Mouse (Mus musculus): ENCODE measurements around the gene Spib. TPM values are rescaled to one million over a fixed set of nuclear protein-coding genes. Genes with fewer than 3 reads are reported as not detected.
A peak's percentile ranks its signal among the peaks of the same experiment; 100 is the strongest.

The Spib gene
- polyA plus RNA-seq, 1 experiment, result 0.08 TPM

DNA sequence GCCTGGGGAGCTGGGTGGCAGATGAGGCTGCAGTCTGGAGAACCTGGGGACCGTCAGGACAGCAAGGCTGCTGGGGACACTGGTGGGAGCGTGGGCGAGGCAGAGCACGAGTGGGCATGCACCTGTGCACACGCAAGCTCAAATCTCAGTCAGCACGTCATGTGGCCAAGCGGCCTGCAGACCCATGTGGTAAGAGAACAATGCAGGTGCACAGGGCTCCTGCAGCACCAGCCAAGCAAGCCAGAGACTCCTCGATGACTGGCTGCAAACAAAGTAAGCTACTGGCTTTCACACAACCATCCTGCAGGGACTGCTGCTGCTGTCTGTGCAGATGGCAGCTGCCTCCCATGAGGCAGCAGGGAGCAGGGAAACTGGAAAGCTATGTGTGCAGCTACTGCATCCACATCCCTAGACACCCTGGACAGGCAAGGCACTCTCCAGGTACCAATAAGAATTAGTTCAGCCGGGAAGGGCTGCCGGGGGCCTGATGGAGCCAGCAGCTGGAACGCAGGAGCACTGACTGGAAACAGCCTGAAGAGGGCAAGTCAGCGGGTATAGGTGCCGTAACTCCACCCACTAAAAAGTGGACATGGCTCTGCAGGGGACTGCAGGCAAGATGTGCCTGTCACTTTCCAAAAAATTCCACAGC, 44.8 kb downstream of the Spib start:
- no peak for TF ChIP-seq TAL1 (IDR thresholded peaks at IDR 0.05; ENCODE audit: low read length)
- TF ChIP-seq GATA1 (IDR thresholded peaks at IDR 0.05; ENCODE audit: low read length), result no peak
- Histone ChIP-seq H3K9me3 (ENCODE audit: control insufficient read depth, low read length) (peaks cover 6% of the 10 kb centered on the region), H3K4me3 (replicated peaks) (no peak overlapping the region), H3K27me3 (ENCODE audit: control insufficient read depth) (peaks cover 3% of the 10 kb centered on the region), H3K36me3 (ENCODE audit: control insufficient read depth) (peaks cover 74% of the 10 kb centered on the region), H3K4me1 (ENCODE audit: control insufficient read depth) (peaks cover 56% of the 10 kb centered on the region)

DNA sequence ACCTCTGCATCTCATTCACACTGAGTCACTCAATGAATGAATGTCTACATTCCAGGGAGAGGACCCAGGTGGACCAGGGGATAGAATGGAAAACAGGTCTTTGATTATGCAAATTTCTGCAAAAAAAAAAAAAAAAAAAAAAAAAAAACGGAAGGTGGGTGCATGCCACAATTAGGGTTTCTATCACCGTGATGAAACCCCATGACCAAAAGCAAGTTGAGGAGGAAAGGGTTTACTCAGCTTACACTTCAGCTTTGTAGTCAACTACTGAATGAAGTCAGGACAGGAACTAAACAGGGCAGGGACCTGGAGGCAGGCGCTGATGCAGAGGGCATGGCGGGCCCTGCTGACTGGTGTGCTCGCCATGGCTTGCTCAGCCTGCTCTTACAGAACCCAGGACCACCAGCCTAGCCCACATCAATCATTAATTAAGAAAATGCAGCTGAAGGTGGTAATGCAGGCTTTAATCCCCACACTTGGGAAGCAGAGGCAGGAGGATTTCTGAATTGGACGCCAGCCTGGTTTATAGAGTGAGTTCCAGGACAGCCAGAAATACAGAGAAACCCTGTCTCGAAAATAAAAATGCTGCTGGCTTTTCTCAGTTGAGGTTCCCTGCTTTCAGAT, 46.2 kb downstream of the Spib start:
- H3K36me3 ChIP-seq (ENCODE audit: control insufficient read depth), result peaks cover 60% of the 10 kb centered on the region
- H3K4me1 ChIP-seq (ENCODE audit: control insufficient read depth), result peaks cover 64% of the 10 kb centered on the region
- H3K4me3 ChIP-seq (replicated peaks), result no peak overlapping the region
- peaks cover 13% of the 10 kb centered on the region for H3K27me3 ChIP-seq (ENCODE audit: control insufficient read depth)
- H3K9me3 ChIP-seq (ENCODE audit: control insufficient read depth, low read length), result peaks cover 6% of the 10 kb centered on the region
- no peak for TF ChIP-seq GATA1 (IDR thresholded peaks at IDR 0.05; ENCODE audit: low read length)
- no peak for TF ChIP-seq TAL1 (IDR thresholded peaks at IDR 0.05; ENCODE audit: low read length)

GRCm38 (mm10) chr7:44484841-44485571, 46.9 kb downstream of the Spib start:
- Histone ChIP-seq H3K4me1 (ENCODE audit: control insufficient read depth) (peaks cover 68% of the 10 kb centered on the region), H3K27me3 (ENCODE audit: control insufficient read depth) (peaks cover 20% of the 10 kb centered on the region), H3K4me3 (replicated peaks) (peak overlapping the region; percentile 12), H3K9me3 (ENCODE audit: control insufficient read depth, low read length) (peaks cover 6% of the 10 kb centered on the region), H3K36me3 (ENCODE audit: control insufficient read depth) (peaks cover 53% of the 10 kb centered on the region)
- TF ChIP-seq GATA1 (IDR thresholded peaks at IDR 0.05; ENCODE audit: low read length), result no peak
- TF ChIP-seq TAL1 (IDR thresholded peaks at IDR 0.05; ENCODE audit: low read length), result no peak

DNA sequence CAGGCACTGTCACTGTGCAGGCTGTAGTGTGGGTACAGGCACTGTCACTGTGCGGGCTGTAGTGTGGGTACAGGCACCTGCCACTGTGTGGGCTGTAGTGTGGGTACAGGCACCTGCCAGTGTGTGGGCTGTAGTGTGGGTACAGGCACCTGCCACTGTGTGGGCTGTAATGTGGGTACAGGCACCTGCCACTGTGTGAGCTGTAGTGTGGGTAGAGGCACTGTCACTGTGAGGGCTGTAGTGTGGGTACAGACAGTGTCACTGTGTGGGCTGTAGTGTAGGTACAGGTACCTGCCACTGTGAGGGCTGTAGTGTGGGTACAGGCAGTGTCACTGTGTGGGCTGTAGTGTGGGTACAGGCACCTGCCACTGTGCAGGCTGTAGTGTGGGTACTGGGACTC, 47.8 kb downstream of the Spib start:
- no peak for TF ChIP-seq GATA1 (IDR thresholded peaks at IDR 0.05; ENCODE audit: low read length)
- TF ChIP-seq TAL1 (IDR thresholded peaks at IDR 0.05; ENCODE audit: low read length), result no peak

DNA sequence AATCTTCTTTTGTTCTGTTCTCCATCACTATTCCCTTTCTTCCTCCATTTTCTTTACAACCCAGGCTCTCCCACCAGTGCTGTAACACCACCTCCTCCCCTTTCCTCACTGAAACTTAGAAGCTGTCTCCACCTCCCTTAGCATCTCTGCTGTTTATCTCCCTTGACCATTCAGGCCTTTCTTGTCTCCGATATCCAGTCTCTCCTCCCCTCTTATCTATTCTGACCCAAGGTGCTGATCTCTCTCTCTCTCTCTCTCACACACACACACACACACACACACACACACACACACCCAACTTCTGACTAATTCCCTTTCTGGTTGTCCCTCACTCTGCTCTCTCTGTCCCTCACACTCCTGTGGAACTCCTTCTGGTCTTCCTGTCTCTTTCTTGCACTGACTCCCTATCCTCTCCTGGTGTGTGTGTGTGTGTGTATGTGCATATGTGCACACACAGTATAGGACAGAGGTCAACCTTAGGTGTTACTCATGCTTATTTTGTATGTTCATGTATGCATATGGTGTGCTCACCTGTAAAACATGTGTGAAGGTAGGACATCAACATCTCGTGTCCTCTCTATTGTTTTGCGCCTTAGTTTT, 48.9 kb downstream of the Spib start:
- H3K4me1 ChIP-seq (ENCODE audit: control insufficient read depth), result peaks cover 80% of the 10 kb centered on the region
- peaks cover 6% of the 10 kb centered on the region for H3K9me3 ChIP-seq (ENCODE audit: control insufficient read depth, low read length)
- peak overlapping the region; percentile 48 for H3K4me3 ChIP-seq (replicated peaks)
- H3K36me3 ChIP-seq (ENCODE audit: control insufficient read depth), result peaks cover 34% of the 10 kb centered on the region
- peaks cover 40% of the 10 kb centered on the region for H3K27me3 ChIP-seq (ENCODE audit: control insufficient read depth)
- TF ChIP-seq TAL1 (IDR thresholded peaks at IDR 0.05; ENCODE audit: low read length) (peak; percentile 63; the same call in 2 of the 3 replicates), GATA1 (IDR thresholded peaks at IDR 0.05; ENCODE audit: low read length) (peak; percentile 74)

More for the DNA sequence above, 47.8 kb downstream of the Spib start:
- H3K9me3 ChIP-seq (ENCODE audit: control insufficient read depth, low read length), result peaks cover 6% of the 10 kb centered on the region
- H3K4me3 ChIP-seq (replicated peaks), result peak overlapping the region; percentile 28
- peaks cover 77% of the 10 kb centered on the region for H3K4me1 ChIP-seq (ENCODE audit: control insufficient read depth)
- peaks cover 29% of the 10 kb centered on the region for H3K27me3 ChIP-seq (ENCODE audit: control insufficient read depth)
- peaks cover 45% of the 10 kb centered on the region for H3K36me3 ChIP-seq (ENCODE audit: control insufficient read depth)

Other genes starting within 250 kb of the Spib start
- 0.01 TPM in 1 of 2 replicates, not detected in the other for gene Clec11a, start 225.2 kb downstream of the Spib start, polyA plus RNA-seq (2012)
- gene Shank1, start 221.8 kb downstream of the Spib start, polyA plus RNA-seq (2012), result 0.01 TPM in 2 replicates
- gene Syt3, start 148.0 kb downstream of the Spib start, polyA plus RNA-seq (2012), result not detected in 2 replicates
- gene 1700008O03Rik, start 146.3 kb downstream of the Spib start, polyA plus RNA-seq (2012), result 0.04 and 0.06 TPM in 2 replicates
- not detected in 2 replicates for gene Lrrc4b, start 103.1 kb downstream of the Spib start, polyA plus RNA-seq (2012)
- 0.17 and 0.50 TPM in 2 replicates for gene Aspdh, start 66.7 kb downstream of the Spib start, polyA plus RNA-seq (2012)
- gene Josd2, start 64.1 kb downstream of the Spib start, polyA plus RNA-seq (2012), result 1,062 and 1,188 TPM in 2 replicates
- gene Emc10, start 35.5 kb downstream of the Spib start, polyA plus RNA-seq (2012), result 26.0 and 30.5 TPM in 2 replicates
- 0.16 TPM in 1 of 2 replicates, not detected in the other for gene Fam71e1, start 35.5 kb downstream of the Spib start, polyA plus RNA-seq (2012)
- not detected in 2 replicates for gene Mybpc2, start 7.4 kb downstream of the Spib start, polyA plus RNA-seq (2012)
- gene Pold1, start 16.8 kb upstream of the Spib start, polyA plus RNA-seq (2012), result 24.0 and 25.1 TPM in 2 replicates
- gene Nr1h2, start 21.9 kb upstream of the Spib start, polyA plus RNA-seq (2012), result 49.7 and 62.9 TPM in 2 replicates
- 0.20 and 0.21 TPM in 2 replicates for gene Napsa, start 40.3 kb upstream of the Spib start, polyA plus RNA-seq (2012)
- gene Kcnc3, start 58.6 kb upstream of the Spib start, polyA plus RNA-seq (2012), result 0.01 TPM in 2 replicates
- under 0.01 TPM in 1 of 2 replicates, not detected in the other for gene Myh14, start 138.8 kb upstream of the Spib start, polyA plus RNA-seq (2012)
- not detected in 2 replicates for gene Izumo2, start 176.7 kb upstream of the Spib start, polyA plus RNA-seq (2012)
- gene Vrk3, start 216.3 kb upstream of the Spib start, polyA plus RNA-seq (2012), result 16.3 and 18.4 TPM in 2 replicates
- 0.03 and 0.07 TPM in 2 replicates for gene Zfp473, start 219.0 kb upstream of the Spib start, polyA plus RNA-seq (2012)